Mouse (Mus musculus) inflammation-experienced regulatory T-cells, adult 6 months (primary cell): Measurements from ENCODE around the gene Prep. TPM values are rescaled to one million over a fixed set of nuclear protein-coding genes. Genes with fewer than 3 reads are reported as not detected.
A peak's percentile ranks its signal among the peaks of the same experiment; 100 is the strongest.
"Not testable (repeated sequence)": the region's sequence is repeated elsewhere in the genome, so short reads cannot be mapped to it uniquely, and the experiment has no call there.

Source experiments
- ATAC-seq: one replicate; pipeline ENCODE4 v1.8.0; 2017
- polyA plus RNA-seq, 3 experiments: library from polyadenylated mRNA; unstranded; fragments of 100-300 nt; shearing (Covaris generic); gene quantifications; one replicate each; pipeline ENCODE4 v1.2.1; 2017

Gene Prep
- polyA plus RNA-seq, 3 experiments from 2014 or later: 1.9 to 5.7 (median 3.7) TPM

- no peak for ATAC-seq
Observed at GRCm38 (mm10) chr10:45121637-45122036, 54.6 kb downstream of the Prep start.

- ATAC-seq: no peak
Observed at GRCm38 (mm10) chr10:45122476-45122875, 55.5 kb downstream of the Prep start.

GRCm38 (mm10) chr10:45123011-45123410 lies 56.0 kb downstream of the Prep start:
- no peak for ATAC-seq

- ATAC-seq: no peak
Observed at GRCm38 (mm10) chr10:45129105-45129504, 62.1 kb downstream of the Prep start.

GRCm38 (mm10) chr10:45130004-45130403 lies 63.0 kb downstream of the Prep start:
- ATAC-seq: no peak

- peak; percentile 73 for ATAC-seq
Observed at GRCm38 (mm10) chr10:45132371-45132770, 65.4 kb downstream of the Prep start.

GRCm38 (mm10) chr10:45136806-45137205 lies 69.8 kb downstream of the Prep start:
- no peak for ATAC-seq

GRCm38 (mm10) chr10:45139910-45140309 lies 72.9 kb downstream of the Prep start:
- ATAC-seq: no peak

GRCm38 (mm10) chr10:45140474-45141212 lies 73.6 kb downstream of the Prep start:
- ATAC-seq: no peak

GRCm38 (mm10) chr10:45142359-45142758 lies 75.4 kb downstream of the Prep start:
- ATAC-seq: no peak

GRCm38 (mm10) chr10:45144038-45144817 lies 77.2 kb downstream of the Prep start:
- no peak for ATAC-seq

- no peak for ATAC-seq
Observed at GRCm38 (mm10) chr10:45146821-45147220, 79.8 kb downstream of the Prep start.

GRCm38 (mm10) chr10:45151137-45151536 lies 84.1 kb downstream of the Prep start:
- ATAC-seq: no peak

GRCm38 (mm10) chr10:45151771-45152692 lies 85.0 kb downstream of the Prep start:
- ATAC-seq: no peak

GRCm38 (mm10) chr10:45154557-45155060 lies 87.6 kb downstream of the Prep start:
- ATAC-seq: no peak

GRCm38 (mm10) chr10:45165851-45166250 lies 98.8 kb downstream of the Prep start:
- ATAC-seq: no peak

- ATAC-seq: no peak
Observed at GRCm38 (mm10) chr10:45173927-45174326, 106.9 kb downstream of the Prep start.

- ATAC-seq: no peak
Observed at GRCm38 (mm10) chr10:45174345-45174744, 107.3 kb downstream of the Prep start.

- ATAC-seq: not testable (repeated sequence)
Observed at GRCm38 (mm10) chr10:45177798-45178197, 110.8 kb downstream of the Prep start, which contains the start of gene Popdc3. Gene Popdc3, plus strand, starts transcription at chr10:45178098.

- ATAC-seq: no peak
Observed at GRCm38 (mm10) chr10:45180677-45181326, 113.8 kb downstream of the Prep start.

GRCm38 (mm10) chr10:45181344-45181743 lies 114.3 kb downstream of the Prep start:
- no peak for ATAC-seq

GRCm38 (mm10) chr10:45185457-45185856 lies 118.5 kb downstream of the Prep start:
- no peak for ATAC-seq
